ENCODE assay signal across 19 mouse cellular contexts in genomic region chr19:28624571-28624970, GRCm38 (mm10). TPM values are rescaled to one million over a fixed set of nuclear protein-coding genes. Genes with fewer than 3 reads are reported as not detected.
A peak's percentile ranks its signal among the peaks of the same experiment; 100 is the strongest.
DNase-seq lines count a peak whose midpoint lies in the region; TF ChIP-seq lines count a peak whose summit lies in the region.
"Had no signal": no experiment of that assay in that cellular context is flagged by ENCODE, and none has a peak within 500 bp of the region (broad histone marks: within the 10 kb centered on the region; RNA-seq: fewer than 3 reads in every experiment).

No protein-coding gene starts in this region.

- H3K36me3 ChIP-seq in heart, adult 2 months (ENCODE audit: control insufficient read depth, insufficient read depth, low read length): no peaks in the 10 kb centered on the region
- H3K36me3 ChIP-seq: embryonic facial prominence, embryonic 10.5 days; embryonic facial prominence, embryonic 13.5 days; hindbrain, embryonic 12.5 days; hindbrain, embryonic 15.5 days had no signal

- intact Hi-C loops in heart, adult 2 months (cut with DNase I): loop anchor here (10.0 kb wide), 1 partner anchor 460 kb away; no protein-coding TSS in a partner anchor

- H3K4me1 ChIP-seq in heart, adult 2 months (ENCODE audit: control insufficient read depth, insufficient read depth, low read length): no peaks in the 10 kb centered on the region; the same call in 1 of the 2 replicates
- H3K4me1 ChIP-seq in embryonic fibroblast, embryonic 13.5 days (ENCODE audit: control insufficient read depth, insufficient read depth, low read length): peaks cover 11% of the 10 kb centered on the region
- H3K4me1 ChIP-seq: embryonic facial prominence, embryonic 10.5 days; hindbrain, embryonic 12.5 days; hindbrain, embryonic 15.5 days had no signal

- 46% methylated on average over 1 of the region's 1 CpGs for WGBS in heart, adult 2 months

- no peaks in the 10 kb centered on the region for H3K79me2 ChIP-seq in heart, adult 2 months (replicated peaks; ENCODE audit: control insufficient read depth, insufficient read depth, low read length)

- H3K27me3 ChIP-seq in heart, adult 2 months (ENCODE audit: control insufficient read depth, insufficient read depth, low read length): no peaks in the 10 kb centered on the region
- H3K27me3 ChIP-seq: embryonic facial prominence, embryonic 13.5 days; hindbrain, embryonic 12.5 days; hindbrain, embryonic 15.5 days had no signal

- no peak overlapping the region for H3K27ac ChIP-seq in heart, adult 2 months
- peak overlapping the region; percentile 95 for H3K27ac ChIP-seq in embryonic fibroblast, embryonic 13.5 days (ENCODE audit: insufficient read depth, low read length)
- H3K27ac ChIP-seq: embryonic facial prominence, embryonic 10.5 days; embryonic facial prominence, embryonic 13.5 days; hindbrain, embryonic 12.5 days; hindbrain, embryonic 15.5 days had no signal

- no peak overlapping the region for H3K9ac ChIP-seq in heart, adult 2 months (ENCODE audit: low read depth, low read length)
- H3K9ac ChIP-seq: embryonic facial prominence, embryonic 13.5 days; forebrain, postnatal 0 days; hindbrain, embryonic 12.5 days; hindbrain, embryonic 15.5 days had no signal

- TF ChIP-seq EP300 in heart, adult 2 months (IDR thresholded peaks at IDR 0.05; ENCODE audit: insufficient read depth, low read depth, low read length): no peak

- no peak overlapping the region for H3K4me3 ChIP-seq in heart, adult 2 months
- H3K4me3 ChIP-seq in embryonic fibroblast, embryonic 13.5 days (ENCODE audit: insufficient read depth, low read length): no peak overlapping the region
- H3K4me3 ChIP-seq: embryonic facial prominence, embryonic 10.5 days; embryonic facial prominence, embryonic 13.5 days; hindbrain, embryonic 12.5 days; hindbrain, embryonic 15.5 days had no signal

- TF ChIP-seq CTCF in heart, adult 2 months (IDR thresholded peaks at IDR 0.05): no peak
- TF ChIP-seq CTCF in embryonic fibroblast, embryonic 13.5 days (IDR thresholded peaks at IDR 0.05; ENCODE audit: borderline replicate concordance, insufficient read depth, low read length): no peak

- TF ChIP-seq POLR2A in heart, adult 2 months (IDR thresholded peaks at IDR 0.05; ENCODE audit: insufficient read depth, low read depth, low read length): no peak
- TF ChIP-seq POLR2A in embryonic fibroblast, embryonic 13.5 days (IDR thresholded peaks at IDR 0.05; ENCODE audit: low read depth, low read length): no peak

- DNase-seq in heart, adult 11 months: peak; percentile 73
- no peak for DNase-seq in heart, adult 2 months
- peak; percentile 59 for DNase-seq in 3134 (ENCODE audit: extremely low read depth, insufficient read length, low spot score)
- DNase-seq in Muller cell, postnatal 12 days (ENCODE audit: inconsistent ontology term): peak; percentile 81
- DNase-seq in retina, postnatal 1 day: no peak
- DNase-seq in cerebellum, postnatal 4 days (ENCODE audit: low spot score in 2 of 2): no peak
- no peak for DNase-seq in lung, postnatal 36 days
- DNase-seq: adrenal gland, adult 8-10 months; adrenal gland, postnatal 25 days; cerebellum, adult 11-12 months; cerebellum, adult 8-10 months; cerebellum, postnatal 14 days; forebrain, postnatal 0 days; gastrocnemius, postnatal 25 days had no signal

RNA-seq across cellular contexts. Expression of gene Glis3, which starts 55.3 kb away (rescaled TPM):
- 1 to 10 TPM; 1.1 to 1.3 TPM for total RNA-seq in heart, adult 2 months (2021)
- 0.50 and 0.55 TPM in 2 replicates for polyA plus RNA-seq in heart, adult 2 months (2012; rRNA removed)
- polyA plus RNA-seq in embryonic fibroblast, embryonic 13.5 days (2011; ENCODE audit: insufficient read length, low read depth, missing spikeins): 26.0 and 31.6 TPM in 2 replicates

Comparison
In these comparisons a context has a peak if more than half of its experiments do, and no peak if none do; other contexts are left out.
1. DNase-seq: peak in heart, adult 11 months (single experiment), 3134 (single experiment) and Muller cell, postnatal 12 days (single experiment); none in heart, adult 2 months (0 of 2), retina, postnatal 1 day (single experiment), cerebellum, postnatal 4 days (0 of 2) and lung, postnatal 36 days (single experiment).
2. RNA of gene Glis3, which starts 55.3 kb away (polyA plus RNA-seq): 26.0 to 31.6 TPM in embryonic fibroblast, embryonic 13.5 days; 0.50 to 0.55 TPM in heart, adult 2 months; every median in the first group is over 10 times any median in the second.